Mouse (Mus musculus) testis, postnatal 14 days (tissue): Measurements from ENCODE around the gene Rhobtb1.
A peak's percentile ranks its signal among the peaks of the same experiment; 100 is the strongest.

Source experiments
- DNase-seq: peaks from one replicate; pipeline ENCODE4 v3.0.0; 2021; ENCODE audit warnings: low spot score

Rhobtb1 gene

GRCm38 (mm10) chr10:69211976-69212375, 60.7 kb downstream of the Rhobtb1 start:
- DNase-seq = peak; percentile 28

- DNase-seq = peak; percentile 73
Measured at GRCm38 (mm10) chr10:69212542-69213440, 61.6 kb downstream of the Rhobtb1 start, which contains the start of gene A930033H14Rik. Gene A930033H14Rik (minus strand): TSS chr10:69213098.

GRCm38 (mm10) chr10:69213451-69213877, 62.2 kb downstream of the Rhobtb1 start:
- DNase-seq = no peak

- no peak for DNase-seq
Measured at GRCm38 (mm10) chr10:69213986-69214385, 62.8 kb downstream of the Rhobtb1 start.

GRCm38 (mm10) chr10:69217127-69217690, 66.0 kb downstream of the Rhobtb1 start:
- DNase-seq = no peak

GRCm38 (mm10) chr10:69218458-69219288, 67.4 kb downstream of the Rhobtb1 start:
- DNase-seq = peak; percentile 79

GRCm38 (mm10) chr10:69219289-69219626, 68.0 kb downstream of the Rhobtb1 start:
- no peak for DNase-seq

- DNase-seq = no peak
Measured at GRCm38 (mm10) chr10:69220296-69220695, 69.1 kb downstream of the Rhobtb1 start.

- no peak for DNase-seq
Measured at GRCm38 (mm10) chr10:69221148-69221547, 69.9 kb downstream of the Rhobtb1 start.

- DNase-seq = no peak
Measured at GRCm38 (mm10) chr10:69221955-69222354, 70.7 kb downstream of the Rhobtb1 start.

GRCm38 (mm10) chr10:69223232-69223631, 72.0 kb downstream of the Rhobtb1 start:
- DNase-seq = no peak

GRCm38 (mm10) chr10:69224276-69224675, 73.0 kb downstream of the Rhobtb1 start:
- DNase-seq = no peak

GRCm38 (mm10) chr10:69225471-69225870, 74.2 kb downstream of the Rhobtb1 start:
- DNase-seq = no peak

- DNase-seq = no peak
Measured at GRCm38 (mm10) chr10:69225951-69226350, 74.7 kb downstream of the Rhobtb1 start.

- DNase-seq = no peak
Measured at GRCm38 (mm10) chr10:69237185-69237584, 86.0 kb downstream of the Rhobtb1 start.

- DNase-seq = no peak
Measured at GRCm38 (mm10) chr10:69237781-69238180, 86.5 kb downstream of the Rhobtb1 start.

GRCm38 (mm10) chr10:69238311-69238710, 87.1 kb downstream of the Rhobtb1 start:
- DNase-seq = no peak

- no peak for DNase-seq
Measured at GRCm38 (mm10) chr10:69240530-69240929, 89.3 kb downstream of the Rhobtb1 start.

- DNase-seq = no peak
Measured at GRCm38 (mm10) chr10:69245151-69245550, 93.9 kb downstream of the Rhobtb1 start.

- DNase-seq = no peak
Measured at GRCm38 (mm10) chr10:69245906-69246668, 94.9 kb downstream of the Rhobtb1 start.

GRCm38 (mm10) chr10:69246762-69247161, 95.5 kb downstream of the Rhobtb1 start:
- DNase-seq = no peak
